Mouse (Mus musculus): ENCODE data around the gene Tead3.

Gene Tead3

DNA sequence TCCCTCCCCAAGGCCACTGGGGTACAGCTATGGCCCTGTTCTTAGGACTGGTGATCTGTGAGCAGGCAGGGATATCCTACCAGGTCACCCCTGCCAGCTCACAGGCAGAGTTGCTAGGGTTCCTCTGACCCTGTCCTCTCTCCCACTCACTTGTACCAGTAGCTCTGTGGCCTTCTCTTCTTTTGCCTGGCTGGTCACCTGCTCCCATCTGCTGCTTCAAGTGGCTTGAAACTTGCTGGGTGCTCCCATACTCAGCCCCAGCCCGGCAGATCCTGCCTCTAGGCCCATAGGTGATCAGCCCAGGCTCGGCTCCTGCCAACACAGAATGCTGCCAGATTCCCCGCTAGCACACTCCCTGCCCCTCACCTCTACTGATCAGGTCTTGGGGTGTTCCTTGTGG is 49.8 kb downstream of the Tead3 start:
- no peak for DNase-seq

DNA sequence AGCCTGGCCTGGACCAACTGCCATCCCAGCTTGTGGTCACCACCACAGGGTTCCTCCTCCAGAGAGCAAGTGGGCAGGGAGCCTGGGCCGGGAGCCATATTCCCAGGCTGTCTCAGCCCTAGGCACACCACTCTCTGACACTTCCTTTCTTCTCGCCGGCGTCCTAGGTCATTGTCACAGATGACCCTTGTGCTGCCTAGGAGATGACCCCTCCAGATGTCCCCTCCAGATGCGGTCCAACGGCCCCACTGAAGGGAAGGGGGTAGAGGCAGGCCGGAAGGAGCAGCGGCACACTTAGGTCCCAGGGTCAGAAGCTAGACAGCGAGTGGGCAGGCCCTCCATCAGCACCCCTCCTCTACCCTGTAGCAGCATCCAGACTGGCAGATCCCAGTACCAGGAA is 50.3 kb downstream of the Tead3 start:
- no peak for DNase-seq

DNA sequence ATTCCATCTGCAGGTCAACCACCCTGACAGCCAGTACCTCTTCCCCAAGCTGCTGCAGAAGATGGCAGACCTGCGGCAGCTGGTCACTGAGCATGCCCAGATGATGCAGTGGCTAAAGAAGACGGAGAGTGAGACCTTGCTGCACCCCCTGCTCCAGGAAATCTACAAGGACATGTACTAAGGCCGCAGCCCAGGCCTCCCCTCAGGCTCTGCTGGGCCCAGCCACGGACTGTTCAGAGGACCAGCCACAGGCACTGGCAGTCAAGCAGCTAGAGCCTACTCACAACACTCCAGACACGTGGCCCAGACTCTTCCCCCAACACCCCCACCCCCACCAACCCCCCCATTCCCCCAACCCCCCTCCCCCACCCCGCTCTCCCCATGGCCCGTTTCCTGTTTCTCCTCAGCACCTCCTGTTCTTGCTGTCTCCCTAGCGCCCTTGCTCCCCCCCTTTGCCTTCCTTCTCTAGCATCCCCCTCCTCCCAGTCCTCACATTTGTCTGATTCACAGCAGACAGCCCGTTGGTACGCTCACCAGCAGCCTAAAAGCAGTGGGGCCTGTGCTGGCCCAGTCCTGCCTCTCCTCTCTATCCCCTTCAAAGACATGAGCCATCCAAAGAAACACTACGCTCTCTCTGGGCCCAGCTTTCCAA is 50.8 kb downstream of the Tead3 start:
- DNase-seq: no peak

DNA sequence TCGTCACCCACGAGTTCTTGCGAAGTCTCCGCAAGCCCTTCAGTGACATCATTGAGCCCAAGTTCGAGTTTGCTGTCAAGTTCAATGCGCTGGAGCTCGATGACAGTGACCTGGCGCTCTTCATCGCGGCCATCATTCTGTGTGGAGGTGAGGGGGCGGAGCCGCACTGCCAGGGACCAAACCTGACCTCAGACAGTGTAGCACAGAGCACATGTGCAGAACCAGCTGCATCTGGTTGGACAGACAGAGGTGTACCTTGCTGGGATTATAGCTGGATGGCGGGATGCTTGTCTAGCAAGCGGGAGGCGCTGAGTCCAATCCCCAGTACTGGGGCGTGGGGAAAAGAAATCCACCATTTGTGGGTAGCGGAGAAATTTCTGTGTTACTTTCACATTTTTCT is 51.7 kb downstream of the Tead3 start:
- DNase-seq: no peak

DNA sequence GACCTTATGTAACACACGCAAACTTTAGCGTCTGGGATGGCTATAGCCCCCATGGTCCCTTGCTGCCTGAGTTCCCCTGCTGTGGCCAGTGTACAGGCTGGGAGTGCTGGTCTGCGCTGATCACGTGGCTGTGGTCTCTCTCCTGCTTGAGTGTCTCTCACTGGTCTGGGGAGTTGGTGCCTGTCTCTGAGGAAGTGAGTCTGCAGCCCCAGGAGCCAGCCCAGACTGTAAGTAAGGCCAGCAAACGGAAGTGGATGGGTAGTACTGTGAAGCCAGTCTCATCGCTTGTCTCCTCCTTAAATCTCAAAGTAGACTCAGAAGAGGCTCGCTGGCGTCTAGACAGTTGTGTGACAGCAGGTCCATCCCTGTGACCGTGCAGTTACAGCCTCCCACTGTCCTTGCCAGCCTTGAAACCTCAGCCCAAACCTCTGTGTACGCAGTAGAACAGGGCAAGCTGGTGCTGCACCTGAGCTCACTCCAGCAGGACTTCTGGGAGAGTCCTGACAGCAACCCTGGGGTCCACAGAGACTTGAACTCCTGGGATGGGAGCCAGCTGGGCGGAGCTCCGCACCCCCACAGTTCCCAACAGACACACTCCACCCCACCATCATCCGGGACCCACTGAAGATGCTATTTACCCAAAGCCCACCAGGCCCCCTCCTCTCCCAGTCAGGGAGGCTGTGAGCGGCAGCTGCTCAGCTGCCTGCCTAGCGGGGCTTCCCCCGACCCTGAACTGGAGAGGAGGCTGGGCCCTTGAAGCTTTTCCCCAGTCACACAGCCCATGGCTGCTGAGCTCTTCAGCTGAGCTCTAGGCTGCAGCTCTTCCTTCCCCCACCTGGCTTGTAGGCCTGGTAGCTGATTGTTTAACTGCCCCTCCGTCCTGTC is 55.9 kb downstream of the Tead3 start:
- no peak for DNase-seq

DNA sequence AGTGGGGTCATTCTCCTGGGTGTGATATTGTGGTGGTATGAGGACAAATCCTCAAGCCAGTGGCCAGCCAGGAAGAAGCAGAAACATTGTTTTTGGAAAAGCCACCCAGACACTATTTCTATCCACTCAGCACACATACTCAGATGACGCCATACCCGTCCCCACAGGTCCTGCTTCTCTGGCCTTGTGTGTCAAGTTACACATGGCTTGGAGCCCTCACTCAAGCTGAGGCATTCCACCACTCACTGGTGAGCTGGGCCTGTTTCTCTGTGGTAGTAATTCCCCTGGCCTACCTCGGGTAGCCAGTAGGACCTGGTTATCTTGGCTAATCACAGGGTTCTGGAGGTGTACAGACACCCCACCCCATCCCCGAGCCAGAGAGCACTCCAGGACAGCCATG is 56.9 kb downstream of the Tead3 start:
- DNase-seq: no peak

DNA sequence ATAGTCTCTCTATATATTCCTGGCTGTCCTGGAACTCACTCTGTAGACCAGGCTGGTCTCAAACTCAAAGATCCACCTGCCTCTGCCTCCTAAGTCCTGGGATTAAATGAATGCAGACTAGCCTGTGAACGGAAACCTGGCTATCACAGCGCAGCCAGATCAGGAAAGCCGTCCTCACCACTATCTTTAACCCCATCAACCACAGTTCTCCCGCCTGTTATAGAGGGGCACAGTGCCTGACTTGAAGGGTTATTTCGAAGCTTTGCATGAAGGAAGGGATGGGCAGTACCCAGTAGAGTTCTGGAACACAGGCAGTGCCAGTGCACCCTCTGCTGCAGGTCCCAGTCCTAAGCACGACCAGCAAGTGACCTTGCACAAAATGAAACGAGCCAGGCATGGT is 59.3 kb downstream of the Tead3 start:
- DNase-seq: no peak

DNA sequence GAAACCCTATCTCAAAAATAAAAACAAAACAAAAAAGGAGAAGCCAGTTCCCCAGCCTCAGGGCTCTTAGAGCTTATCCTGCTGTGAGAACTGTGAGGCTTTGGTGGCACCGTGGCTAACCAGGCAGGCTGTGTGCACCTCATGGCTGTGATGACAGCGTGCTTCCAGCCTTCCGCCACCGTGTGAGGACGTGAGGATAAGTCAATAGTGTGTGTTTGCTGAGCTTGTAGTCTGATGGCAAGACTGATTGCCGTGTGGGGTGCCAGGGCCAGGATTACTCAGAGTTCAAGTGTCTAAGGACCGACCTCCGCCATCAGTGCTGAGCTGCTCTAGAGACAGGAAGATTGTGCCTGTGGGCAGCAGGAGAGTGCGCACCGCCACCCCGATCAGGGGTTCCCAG is 59.9 kb downstream of the Tead3 start:
- DNase-seq: no peak

DNA sequence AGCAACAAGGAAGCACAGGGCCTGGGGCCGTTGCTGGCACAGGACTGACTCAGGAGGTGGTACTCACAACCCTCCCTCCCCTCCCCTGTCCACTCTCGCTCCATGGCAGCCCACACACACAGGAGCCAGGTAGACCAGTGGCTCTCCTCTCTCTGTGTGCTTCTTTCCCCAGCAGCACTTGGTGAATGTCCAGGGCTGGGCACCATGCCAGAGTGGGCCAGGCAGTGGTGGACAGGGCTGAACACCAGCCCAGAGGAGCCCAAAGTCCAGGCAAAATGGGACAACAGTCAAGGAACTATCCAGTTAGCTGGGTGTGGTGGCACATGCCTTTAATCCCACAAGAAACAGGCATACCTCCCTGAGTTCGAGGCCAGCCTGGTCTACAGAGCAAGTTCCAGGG is 60.4 kb downstream of the Tead3 start:
- no peak for DNase-seq

DNA sequence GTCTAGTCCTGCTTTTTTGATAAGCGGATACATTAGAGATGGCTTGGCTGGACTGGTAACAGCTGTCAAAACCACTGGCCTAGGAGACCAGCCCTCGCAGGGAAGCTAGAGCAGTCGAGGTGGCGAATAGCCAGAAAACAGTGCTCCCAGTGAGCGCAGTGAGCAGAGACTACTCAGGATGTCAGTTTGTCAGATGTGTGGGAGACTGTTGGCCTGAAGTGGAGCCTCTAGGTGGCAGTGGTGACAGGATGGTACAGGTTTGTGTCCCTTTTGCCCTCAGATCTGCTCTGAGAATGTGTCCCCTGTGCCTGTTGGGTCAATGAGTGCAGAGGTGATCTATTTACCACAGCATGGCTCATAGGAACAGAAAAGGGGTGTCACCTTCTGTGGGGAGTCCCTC is 62.6 kb downstream of the Tead3 start:
- no peak for DNase-seq

DNA sequence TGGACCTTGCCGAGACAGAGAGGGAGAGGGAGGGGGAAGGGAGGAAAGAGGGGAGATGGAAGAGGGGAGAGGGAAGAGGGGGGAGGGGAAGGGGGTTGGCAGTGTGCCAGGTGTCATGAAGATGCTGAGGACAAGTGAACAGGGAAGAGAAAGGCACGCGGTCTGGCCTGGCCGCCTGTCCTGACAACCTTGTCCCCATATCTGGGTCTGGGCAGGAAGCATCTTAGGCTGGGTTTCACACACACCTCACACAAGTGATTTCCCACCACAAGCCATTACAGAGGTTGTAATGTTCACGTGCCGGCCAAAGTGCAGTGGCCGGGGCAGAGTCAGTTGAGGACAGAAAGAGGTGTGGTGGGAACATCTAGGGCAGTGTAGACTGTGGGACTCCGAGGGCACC is 63.0 kb downstream of the Tead3 start:
- DNase-seq: no peak

DNA sequence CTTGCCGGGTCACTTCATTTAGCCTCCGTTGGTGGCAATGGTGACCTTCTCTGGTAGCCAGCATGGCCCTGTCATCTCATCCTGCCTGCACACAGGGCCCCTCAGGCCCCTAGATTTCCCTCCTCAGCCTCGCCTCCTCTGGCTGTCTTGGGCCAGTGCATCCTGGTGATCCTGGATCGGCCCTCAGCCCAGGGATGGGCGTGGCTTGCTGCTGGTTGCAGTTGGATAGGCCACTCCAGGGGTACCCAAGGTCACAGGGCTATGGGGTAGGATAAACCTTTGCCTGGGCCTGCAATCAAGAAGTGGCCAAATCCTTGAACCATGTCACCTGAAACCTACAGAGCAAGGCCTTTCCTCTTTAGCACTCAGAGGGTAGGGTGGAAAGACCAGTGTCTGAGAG is 63.7 kb downstream of the Tead3 start:
- DNase-seq: no peak

DNA sequence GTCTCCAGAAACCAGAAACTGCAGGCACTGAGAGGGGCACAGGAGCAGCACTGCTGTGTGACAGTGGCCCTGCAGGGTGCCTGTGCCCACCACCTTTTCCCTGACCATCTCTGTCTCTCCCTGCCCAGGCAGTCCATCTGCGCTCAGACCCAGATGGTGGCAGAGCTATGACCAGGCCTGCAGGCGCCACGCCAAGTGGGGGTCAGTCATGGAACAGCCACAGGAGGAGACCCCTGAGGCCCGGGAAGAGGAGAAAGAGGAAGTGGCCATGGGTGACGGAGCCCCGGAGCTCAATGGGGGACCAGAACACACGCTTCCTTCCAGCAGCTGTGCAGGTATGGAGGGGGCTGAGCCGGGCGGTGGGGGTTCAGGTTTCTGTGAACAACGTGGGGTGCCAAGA is 64.5 kb downstream of the Tead3 start:
- no peak for DNase-seq

DNA sequence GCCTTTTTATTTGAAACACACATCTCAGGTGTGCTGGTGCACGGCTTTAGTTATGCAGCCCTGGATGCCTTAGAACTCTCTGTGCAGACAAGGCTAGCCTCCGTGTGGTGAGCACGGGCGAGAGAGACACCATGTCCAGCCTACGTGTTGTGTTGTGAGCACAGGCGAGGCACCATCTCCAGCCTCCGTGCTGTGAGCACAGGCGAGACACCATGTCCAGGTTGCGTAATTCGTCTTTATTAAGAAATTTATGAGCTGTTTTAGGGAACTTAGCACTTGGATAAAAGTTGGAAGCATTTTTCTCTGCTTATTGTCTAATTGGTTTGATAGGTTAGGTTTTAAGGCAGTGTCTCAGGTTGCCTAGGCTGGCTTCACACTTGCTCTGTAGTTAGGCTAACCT is 67.4 kb downstream of the Tead3 start:
- DNase-seq: no peak

DNA sequence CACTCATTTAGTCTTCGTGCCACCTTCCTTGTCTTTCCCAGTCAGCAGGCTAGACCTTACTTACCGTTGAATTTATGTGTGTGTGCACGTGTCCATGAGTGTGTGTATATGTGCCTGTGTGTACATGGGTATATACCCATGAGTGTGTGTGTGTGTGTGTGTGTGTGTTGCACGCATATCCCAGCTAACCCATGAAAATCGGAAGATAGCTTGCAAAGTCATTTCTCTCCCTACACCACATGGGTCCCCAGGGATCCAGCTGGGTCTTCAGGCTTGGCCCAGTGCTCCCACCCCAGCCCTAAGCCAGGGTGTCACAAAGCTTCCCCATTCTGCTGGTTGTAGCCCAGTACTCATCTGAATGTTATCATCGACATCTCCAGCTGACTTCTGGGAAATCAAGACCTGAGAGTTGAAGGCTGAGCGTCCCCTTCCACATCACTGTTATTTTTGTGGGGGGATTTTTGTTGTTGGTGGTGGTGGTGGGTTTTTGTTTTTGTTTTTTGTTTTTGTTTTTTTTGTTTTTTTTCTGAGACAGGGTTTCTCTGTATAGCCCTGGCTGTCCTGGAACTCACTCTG is 68.7 kb downstream of the Tead3 start:
- DNase-seq: no peak
